Mouse (Mus musculus): ENCODE data around the gene March2. TPM values are rescaled to one million over a fixed set of nuclear protein-coding genes. Genes with fewer than 3 reads are reported as not detected.
A peak's percentile ranks its signal among the peaks of the same experiment; 100 is the strongest.
"Not testable (repeated sequence)": the region's sequence is repeated elsewhere in the genome, so short reads cannot be mapped to it uniquely, and the experiment has no call there.

Gene March2
- total RNA-seq (2022), result 100 to 1,000 TPM in 3 of 4 experiments, 10 to 100 TPM in 1; 96.1 to 125 (median 112) TPM

DNA sequence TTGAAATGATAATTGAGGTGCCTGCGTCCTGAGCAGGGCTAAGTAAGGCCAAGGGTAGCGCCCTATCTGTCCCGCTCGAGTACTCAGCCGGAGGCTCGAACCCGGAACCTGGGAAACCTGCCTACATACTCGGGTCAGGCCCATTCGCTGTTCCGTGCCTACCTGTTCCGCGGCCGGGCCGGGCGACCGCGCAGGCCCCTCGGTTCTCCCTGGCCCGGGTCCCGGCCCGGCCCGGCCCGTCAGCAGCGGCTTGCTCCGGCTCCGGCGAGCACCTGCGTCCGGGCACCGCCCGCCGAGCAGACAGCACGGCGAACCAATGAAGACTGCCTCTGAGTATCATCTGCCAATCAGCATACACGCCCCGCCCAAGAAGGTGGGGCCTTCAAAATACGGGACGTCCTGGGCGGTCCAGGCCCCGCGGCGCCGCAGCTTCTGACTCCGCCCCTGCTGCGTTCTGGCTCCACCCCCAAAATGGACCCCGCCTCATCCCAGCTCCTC, at the start of gene March2:
TSS of gene March2 (minus strand) at position 287 of the 498 bp plus-strand sequence.
- peak; percentile 98 for DNase-seq

- DNase-seq, result no peak
Observed at GRCm38 (mm10) chr17:33766389-33766788, 47.9 kb upstream of the March2 start.

GRCm38 (mm10) chr17:33760255-33761165, 42.0 kb upstream of the March2 start, which contains the start of gene Rab11b:
Gene Rab11b, minus strand, starts transcription at chr17:33760530.
- DNase-seq, result peak; percentile 100

DNA sequence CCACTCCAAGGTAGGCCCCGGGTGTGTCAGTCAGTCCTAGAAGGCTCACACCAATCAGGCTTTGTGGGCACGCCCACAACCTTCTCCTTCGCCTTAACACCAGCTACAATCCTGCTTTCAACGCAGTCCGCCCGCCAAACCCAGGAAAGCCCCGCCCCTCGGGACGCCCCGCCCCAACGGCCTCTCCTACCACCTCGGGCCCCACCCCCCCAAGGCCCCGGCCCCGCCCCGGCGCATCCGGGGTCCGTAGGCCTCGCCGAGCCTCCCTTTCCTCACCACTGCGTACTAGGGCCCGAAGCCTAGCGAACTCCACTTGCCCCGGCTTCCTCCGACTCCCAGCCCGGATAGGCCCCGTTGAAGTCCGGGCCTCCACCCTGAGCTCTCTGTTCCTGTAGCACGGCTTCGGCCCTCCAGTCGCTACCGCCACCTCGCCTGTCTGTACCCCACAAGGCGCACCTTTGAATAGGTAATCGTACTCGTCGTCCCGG, 41.3 kb upstream of the March2 start:
- DNase-seq, result peak; percentile 93

- DNase-seq, result peak; percentile 55
Observed at GRCm38 (mm10) chr17:33757231-33757630, 38.8 kb upstream of the March2 start.

DNA sequence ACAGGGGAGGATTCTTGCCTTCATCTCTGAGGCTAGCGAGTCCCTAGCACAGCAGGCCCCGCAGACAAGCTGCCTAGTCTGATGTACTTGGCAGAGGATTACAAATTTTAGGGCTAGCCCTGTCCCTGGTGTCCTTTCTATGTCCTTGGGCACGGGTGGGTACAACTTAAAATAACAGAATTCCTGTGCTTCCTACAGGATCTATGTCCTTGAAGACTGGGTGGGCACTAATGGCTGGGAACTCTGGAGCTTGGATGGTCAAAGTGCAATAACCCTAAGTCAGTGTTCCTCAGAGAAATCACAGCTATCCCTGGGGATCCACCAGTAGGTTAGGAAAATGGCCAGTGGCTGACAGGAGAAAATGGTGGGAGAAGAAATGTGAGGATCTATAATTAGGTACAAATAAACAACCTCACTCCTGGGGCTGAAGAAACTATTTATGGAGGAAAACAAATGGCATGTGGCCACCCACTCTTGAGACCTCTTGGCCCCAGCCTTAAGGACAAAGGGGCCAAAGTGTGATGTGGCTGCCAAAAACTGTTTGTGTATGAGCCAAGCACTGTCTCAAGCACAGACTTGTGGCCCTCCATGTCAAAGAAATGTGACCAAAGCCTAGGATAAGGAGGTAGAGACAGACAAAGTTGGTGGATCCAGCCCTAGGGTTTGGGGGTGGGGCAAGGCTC, 37.8 kb upstream of the March2 start:
- DNase-seq, result no peak

- DNase-seq, result peak; percentile 74
Observed at GRCm38 (mm10) chr17:33755418-33756107, 37.1 kb upstream of the March2 start.

- DNase-seq, result no peak
Observed at GRCm38 (mm10) chr17:33754656-33755055, 36.2 kb upstream of the March2 start.

- no peak for DNase-seq
Observed at GRCm38 (mm10) chr17:33752297-33752696, 33.8 kb upstream of the March2 start.

- DNase-seq, result no peak
Observed at GRCm38 (mm10) chr17:33751181-33751580, 32.7 kb upstream of the March2 start.

GRCm38 (mm10) chr17:33749451-33749850, 31.0 kb upstream of the March2 start:
- DNase-seq, result no peak

DNA sequence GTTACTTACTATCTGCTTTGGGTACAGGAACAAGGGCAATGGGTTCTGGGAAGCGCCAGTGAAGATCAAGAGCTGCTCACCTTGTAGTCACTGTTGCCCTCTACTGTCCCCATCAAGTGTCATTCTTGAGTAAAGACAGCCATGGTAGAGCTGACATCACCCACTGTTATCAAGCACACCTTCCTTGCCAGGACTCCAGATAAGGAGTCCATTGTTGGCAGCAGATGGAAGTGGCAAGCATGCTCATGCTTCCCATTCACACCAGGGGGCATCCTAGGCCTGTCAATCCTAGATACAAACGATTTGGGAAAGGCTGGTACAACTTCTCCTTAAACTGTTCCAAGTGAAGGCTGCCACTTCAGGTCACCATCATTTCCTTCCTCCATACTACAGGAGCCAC, 27.5 kb upstream of the March2 start:
- no peak for DNase-seq

DNA sequence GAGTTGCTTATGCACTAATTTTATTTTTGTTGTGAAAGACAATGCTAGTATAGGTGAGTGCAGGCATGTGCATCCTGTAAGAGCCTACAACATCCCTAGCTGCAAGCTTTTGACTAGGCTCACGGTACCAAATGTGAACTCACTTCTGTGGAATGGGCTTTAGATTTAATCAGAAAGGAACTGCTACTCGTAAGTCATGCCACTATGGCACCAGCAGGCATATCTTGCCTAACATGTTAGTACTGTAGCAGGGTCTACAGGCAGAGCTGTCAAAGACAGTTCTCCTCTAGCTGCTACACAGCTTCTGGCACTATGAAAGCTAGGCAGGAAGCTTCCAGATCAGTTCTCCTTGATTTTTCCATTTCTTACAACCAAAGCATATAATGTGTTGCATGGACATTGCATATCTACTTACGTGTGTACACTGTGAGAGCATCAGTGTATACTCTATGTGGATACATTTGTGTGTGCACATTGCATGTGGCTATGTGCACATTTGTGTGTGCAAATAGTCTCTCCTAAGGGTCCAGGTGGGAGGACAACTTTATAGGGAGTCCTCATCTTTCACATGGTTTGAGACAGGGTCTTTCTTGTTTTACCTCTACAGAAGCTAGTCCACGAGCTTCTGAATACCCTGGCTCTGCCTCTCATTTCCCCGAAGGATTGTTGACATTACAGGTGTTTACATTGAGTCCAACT, 26.4 kb upstream of the March2 start:
- DNase-seq, result no peak

DNA sequence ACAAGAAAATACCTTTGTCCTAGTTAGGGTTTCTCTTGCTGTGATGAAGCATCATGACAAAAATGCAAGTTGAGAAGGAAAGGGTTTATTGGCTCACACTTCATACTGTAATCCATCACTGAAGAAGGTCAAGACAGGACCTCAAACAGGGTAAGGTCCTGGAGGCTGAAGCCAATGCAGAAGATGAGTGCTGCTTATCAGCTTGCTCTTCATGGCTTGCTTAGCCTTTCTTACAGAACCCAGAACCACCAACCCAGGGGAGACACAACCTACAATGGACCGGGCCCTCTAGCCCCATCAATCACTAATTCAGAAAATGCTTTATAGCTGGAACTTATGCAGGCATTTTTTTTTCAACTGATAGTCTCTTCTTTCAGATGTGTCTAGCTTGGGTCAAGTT, 23.9 kb upstream of the March2 start:
- DNase-seq, result no peak

GRCm38 (mm10) chr17:33733526-33733925, 15.1 kb upstream of the March2 start:
- DNase-seq, result not testable (repeated sequence)

DNA sequence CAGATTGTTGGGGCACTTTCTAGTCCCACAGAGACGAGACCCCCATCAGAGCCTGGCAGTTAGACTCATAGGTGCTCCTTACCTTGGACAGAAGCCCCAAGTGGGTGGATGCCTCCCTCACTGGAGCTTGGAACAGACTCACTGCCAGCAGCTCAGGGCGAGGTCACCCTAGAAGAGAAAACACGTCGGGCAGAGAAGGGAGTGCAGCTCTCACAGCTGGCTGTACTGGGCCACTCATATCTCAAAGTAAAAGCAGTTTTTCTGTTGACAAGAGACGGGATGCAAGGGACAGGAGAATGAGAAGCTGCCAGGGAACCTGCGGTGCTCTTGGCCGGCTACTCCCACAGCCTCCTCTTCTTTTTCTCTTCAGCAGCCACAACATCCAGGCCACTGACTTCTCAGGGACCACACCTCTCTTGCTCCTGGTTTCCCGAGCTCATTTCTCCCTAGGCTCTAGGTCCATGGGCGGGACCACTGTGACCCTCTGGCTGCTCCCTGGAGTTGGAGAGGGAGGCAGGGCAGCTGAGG, 14.2 kb upstream of the March2 start:
- not testable (repeated sequence) for DNase-seq

GRCm38 (mm10) chr17:33729215-33729614, 10.7 kb upstream of the March2 start:
- DNase-seq, result no peak

DNA sequence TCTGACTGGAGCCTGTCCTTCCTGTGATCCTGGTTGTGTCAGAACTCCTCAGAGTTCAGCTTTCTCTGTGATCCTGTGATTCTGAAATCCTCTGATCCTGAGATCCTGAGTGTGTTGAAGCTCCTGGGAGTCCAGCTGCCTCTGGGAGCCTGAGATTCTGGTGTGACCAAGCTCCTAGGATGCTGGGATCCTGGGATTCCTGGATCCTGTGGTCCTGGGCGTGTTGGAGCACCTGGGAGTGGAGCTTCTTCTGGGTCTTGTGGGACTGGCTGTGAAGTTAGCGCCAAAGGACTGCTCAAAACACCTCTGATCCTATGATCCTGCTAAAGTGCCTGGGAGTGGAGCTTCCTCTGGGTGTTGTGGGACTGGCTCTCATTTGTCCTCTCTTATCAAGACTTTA, 9.9 kb upstream of the March2 start:
- no peak for DNase-seq

DNA sequence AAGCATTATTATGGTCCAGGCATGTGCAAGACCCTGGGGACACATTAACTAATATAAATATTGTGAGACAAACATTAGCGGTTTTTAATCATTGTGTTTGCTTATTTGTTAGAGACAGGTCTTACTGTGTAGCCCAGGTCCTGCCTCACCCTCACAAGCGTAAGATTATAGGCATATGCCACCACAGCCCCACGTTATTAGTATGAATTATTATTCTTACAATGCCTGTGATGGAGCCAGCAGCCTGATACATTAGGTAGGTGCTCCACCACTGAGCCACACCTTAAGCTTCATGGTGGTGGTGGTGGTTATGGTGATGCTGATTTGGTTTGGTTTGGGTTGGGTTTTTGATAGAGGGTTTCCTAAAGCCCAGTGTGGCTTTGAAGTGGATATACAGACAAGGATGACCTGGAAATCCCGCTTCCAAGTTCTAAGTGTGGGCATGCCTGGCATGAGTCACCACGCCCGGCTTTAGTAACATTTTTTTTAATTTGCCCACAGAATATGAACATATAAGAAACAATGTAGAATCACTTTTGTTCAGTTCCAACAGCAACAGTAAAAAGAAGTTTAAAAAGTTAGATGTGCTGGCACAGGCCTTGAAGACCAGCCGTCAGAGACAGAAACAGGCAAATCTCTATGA, 1.4 kb upstream of the March2 start:
- no peak for DNase-seq

GRCm38 (mm10) chr17:33718944-33719725, 665 bp upstream of the March2 start:
- DNase-seq, result no peak

Measured in adrenal gland, adult 8-10 months (tissue).